8 mouse cellular contexts compared by ENCODE assay signal in genomic region chrX:139684775-139685695, GRCm38 (mm10). TPM values are rescaled to one million over a fixed set of nuclear protein-coding genes. Genes with fewer than 3 reads are reported as not detected.
A peak's percentile ranks its signal among the peaks of the same experiment; 100 is the strongest.
DNase-seq lines count a peak whose midpoint lies in the region; ATAC-seq and TF ChIP-seq lines count a peak whose summit lies in the region.

Gene Tbc1d8b, plus strand, starts transcription at chrX:139684996.

- TF ChIP-seq CTCF in midbrain, postnatal 0 days (IDR thresholded peaks at IDR 0.05): no peak

- DNase-seq in 3134 (ENCODE audit: extremely low read depth, insufficient read length, low spot score): peak; percentile 82
- DNase-seq in adrenal gland, postnatal 4 days (ENCODE audit: low spot score in 2 of 2): peak; percentile 8 to 31
- DNase-seq in heart, adult 8-10 months (ENCODE audit: low spot score): peak; percentile 90
- peak; percentile 93 for DNase-seq in kidney, adult 9 months
- DNase-seq in limb, embryonic 14.5 days (ENCODE audit: low spot score): peak; percentile 95
- peak; percentile 92 for DNase-seq in midbrain, postnatal 0 days (ENCODE audit: low spot score)
- peak; percentile 11 to 18 for DNase-seq in spleen, postnatal 14 days (ENCODE audit: low spot score in 2 of 2)

- no peaks in the 10 kb centered on the region for H3K9me3 ChIP-seq in embryonic facial prominence, embryonic 15.5 days (replicated peaks)
- H3K9me3 ChIP-seq in limb, embryonic 14.5 days (ENCODE audit: control insufficient read depth, low read length): no peaks in the 10 kb centered on the region
- no peaks in the 10 kb centered on the region for H3K9me3 ChIP-seq in midbrain, postnatal 0 days (ENCODE audit: low read length)

- no peaks in the 10 kb centered on the region for H3K4me1 ChIP-seq in embryonic facial prominence, embryonic 15.5 days
- no peaks in the 10 kb centered on the region for H3K4me1 ChIP-seq in limb, embryonic 14.5 days (ENCODE audit: control insufficient read depth, insufficient read depth, low read length)
- H3K4me1 ChIP-seq in midbrain, postnatal 0 days (ENCODE audit: insufficient read depth, low read length): no peaks in the 10 kb centered on the region

- peak within 1 kb of the TSS; percentile 47 for H3K4me2 ChIP-seq in embryonic facial prominence, embryonic 15.5 days (replicated peaks)
- H3K4me2 ChIP-seq in limb, embryonic 14.5 days (replicated peaks; ENCODE audit: low read depth, low read length, severe bottlenecking): peak within 1 kb of the TSS; percentile 52
- H3K4me2 ChIP-seq in midbrain, postnatal 0 days (ENCODE audit: low read depth, low read length, poor library complexity, severe bottlenecking): peak within 1 kb of the TSS; percentile 73

- H3K27me3 ChIP-seq in embryonic facial prominence, embryonic 15.5 days: peaks cover 6% of the 10 kb centered on the region; the same call in 1 of the 2 replicates
- no peaks in the 10 kb centered on the region; the same call in 1 of the 2 replicates for H3K27me3 ChIP-seq in limb, embryonic 14.5 days (ENCODE audit: control insufficient read depth, insufficient read depth, low read length)
- no peaks in the 10 kb centered on the region; the same call in 1 of the 2 replicates for H3K27me3 ChIP-seq in midbrain, postnatal 0 days (ENCODE audit: insufficient read depth, low read length)

- 12% methylated on average over 43 of the region's 43 CpGs for WGBS in embryonic facial prominence, embryonic 15.5 days
- 16% methylated on average over 42 of the region's 43 CpGs for WGBS in limb, embryonic 14.5 days
- WGBS in midbrain, postnatal 0 days: 16% methylated on average over 40 of the region's 43 CpGs

- peak within 1 kb of the TSS; percentile 55 for H3K4me3 ChIP-seq in embryonic facial prominence, embryonic 15.5 days (replicated peaks)
- peak within 1 kb of the TSS; percentile 53 for H3K4me3 ChIP-seq in limb, embryonic 14.5 days (replicated peaks; ENCODE audit: low read length)
- peak within 1 kb of the TSS; percentile 48 for H3K4me3 ChIP-seq in midbrain, postnatal 0 days (ENCODE audit: low read depth, low read length)

- H3K9ac ChIP-seq in embryonic facial prominence, embryonic 15.5 days: peak within 1 kb of the TSS; percentile 39
- H3K9ac ChIP-seq in limb, embryonic 14.5 days (ENCODE audit: low read depth, low read length, severe bottlenecking): peak within 1 kb of the TSS; percentile 63
- H3K9ac ChIP-seq in midbrain, postnatal 0 days (replicated peaks; ENCODE audit: low read length, poor library complexity, severe bottlenecking): no peak within 1 kb of the TSS

- peak; percentile 98 for ATAC-seq in embryonic facial prominence, embryonic 15.5 days (ENCODE audit: insufficient number of reproducible peaks, low FRiP score, low TSS enrichment, low read depth)
- peak; percentile 97 for ATAC-seq in limb, embryonic 14.5 days (ENCODE audit: low FRiP score, low read depth)
- ATAC-seq in midbrain, postnatal 0 days (ENCODE audit: low FRiP score): peak; percentile 96

- peak; percentile 77; the same call in 1 of the 2 replicates for TF ChIP-seq POLR2A in limb, embryonic 14.5 days (IDR thresholded peaks at IDR 0.05; ENCODE audit: borderline replicate concordance, extremely low read depth, insufficient read depth, insufficient read length)

- H3K36me3 ChIP-seq in embryonic facial prominence, embryonic 15.5 days: no peaks in the 10 kb centered on the region
- H3K36me3 ChIP-seq in limb, embryonic 14.5 days (ENCODE audit: control insufficient read depth, insufficient read depth, low read length): no peaks in the 10 kb centered on the region
- H3K36me3 ChIP-seq in midbrain, postnatal 0 days (ENCODE audit: insufficient read depth, low read length): no peaks in the 10 kb centered on the region

- peak within 1 kb of the TSS; percentile 58; the same call in 1 of the 2 replicates for H3K27ac ChIP-seq in embryonic facial prominence, embryonic 15.5 days (replicated peaks)
- peak within 1 kb of the TSS; percentile 33; the same call in 1 of the 2 replicates for H3K27ac ChIP-seq in limb, embryonic 14.5 days (replicated peaks; ENCODE audit: low read depth, low read length)
- no peak within 1 kb of the TSS for H3K27ac ChIP-seq in midbrain, postnatal 0 days (ENCODE audit: low read depth, low read length)

RNA-seq across cellular contexts. Expression of gene Tbc1d8b, which starts in this region (rescaled TPM):
- 1 to 10 TPM; 7.8 to 7.9 TPM for total RNA-seq in adrenal gland, postnatal 4 days (2021)
- polyA plus RNA-seq in embryonic facial prominence, embryonic 15.5 days (2015; fragmentation: Nextera tagmentation; extraction: Ambion mirVana): 4.6 and 5.2 TPM in 2 replicates
- total RNA-seq in heart, adult 8-10 months (2022): 1 to 10 TPM; 5.3 to 6.1 (median 5.6) TPM
- polyA plus RNA-seq in limb, embryonic 14.5 days (2012; rRNA removed): 8.3 and 10.0 TPM in 2 replicates
- 2.5 and 2.6 TPM in 2 replicates for polyA plus RNA-seq in limb, embryonic 14.5 days (2014; fragmentation: Nextera tagmentation; extraction: Ambion mirVana)
- total RNA-seq in midbrain, postnatal 0 days (2014; rRNA removed): 0.71 and 0.85 TPM in 2 replicates
- 0.27 TPM in 2 replicates for polyA plus RNA-seq in midbrain, postnatal 0 days (2015; fragmentation: Nextera tagmentation; extraction: Ambion mirVana)

Comparison
In these comparisons a context has a peak if more than half of its experiments do, and no peak if none do; other contexts are left out.
1. Peak in DNase-seq, ATAC-seq, H3K4me3 ChIP-seq and H3K4me2 ChIP-seq in midbrain, postnatal 0 days; RNA of the gene not detected or under 1 TPM.
2. DNase-seq: peak in every context shown above with its lines; median percentile 95 in limb, embryonic 14.5 days; 93 in kidney, adult 9 months; 92 in midbrain, postnatal 0 days; 90 in heart, adult 8-10 months; 82 in 3134; 20 in adrenal gland, postnatal 4 days; 14 in spleen, postnatal 14 days.